In the genomic region with DNA sequence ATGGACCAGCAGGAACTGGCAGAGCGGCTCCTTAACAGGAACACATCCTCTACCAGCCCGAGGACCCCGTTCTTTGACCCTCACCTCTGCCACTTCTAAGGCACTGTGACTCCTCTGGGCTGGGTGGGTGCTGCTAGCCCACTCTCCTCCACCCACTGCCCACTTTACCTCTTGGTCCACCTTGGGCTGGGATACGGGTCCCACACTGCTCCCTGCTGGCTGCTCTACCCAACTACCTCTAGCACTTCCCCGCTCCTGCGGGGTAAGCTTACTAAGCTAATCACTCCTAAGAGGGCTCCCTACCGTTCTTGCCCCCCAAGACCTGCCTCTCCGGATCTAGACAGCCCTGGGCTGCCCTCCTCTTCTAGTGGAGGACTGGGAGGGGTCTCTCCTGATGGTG, we compare ENCODE assay signal across 11 mouse cellular contexts. TPM values are rescaled to one million over a fixed set of nuclear protein-coding genes. Genes with fewer than 3 reads are reported as not detected.
DNase-seq lines count a peak whose midpoint lies in the region; ATAC-seq lines count a peak whose summit lies in the region.
"Had no signal": no experiment of that assay in that cellular context is flagged by ENCODE, and none has a peak within 500 bp of the region (broad histone marks: within the 10 kb centered on the region; RNA-seq: fewer than 3 reads in every experiment).

No protein-coding gene starts in this region.

- H3K4me3 ChIP-seq in lung, embryonic 15.5 days, result no peak overlapping the region
- H3K4me3 ChIP-seq: hindbrain, embryonic 10.5 days; limb, embryonic 13.5 days had no signal

- peak; percentile 92 for DNase-seq in heart, adult 11 months
- no peak for DNase-seq in heart, postnatal 14 days
- no peak for DNase-seq in lung, adult 18-20 months
- peak; percentile 53 to 61 for DNase-seq in cerebellum, postnatal 10 days
- no peak for DNase-seq in kidney, postnatal 14 days

- 70% methylated on average over 8 of the region's 8 CpGs for WGBS in lung, embryonic 15.5 days

- peaks cover 67% of the 10 kb centered on the region for H3K36me3 ChIP-seq in lung, embryonic 15.5 days

- H3K4me2 ChIP-seq in lung, embryonic 15.5 days, result no peak overlapping the region
- H3K4me2 ChIP-seq: limb, embryonic 13.5 days had no signal

- no peaks in the 10 kb centered on the region for H3K27me3 ChIP-seq in lung, embryonic 15.5 days
- H3K27me3 ChIP-seq: limb, embryonic 13.5 days had no signal

- peaks cover 21% of the 10 kb centered on the region for H3K4me1 ChIP-seq in lung, embryonic 15.5 days

- 0 out of 2 replicates have a peak, but pooled peaks have one; percentile 4 for ATAC-seq in lung, embryonic 15.5 days (ENCODE audit: borderline replicate concordance, extremely low read depth, low FRiP score, low TSS enrichment)
- ATAC-seq in megakaryocyte-erythroid progenitor cell, adult 5-6 weeks (replicated peaks; ENCODE audit: low FRiP score, low TSS enrichment, poor library complexity, severe bottlenecking), result peak; percentile 31; the same call in 1 of the 2 replicates
- ATAC-seq in erythroblast, adult 5-6 weeks (replicated peaks; ENCODE audit: low FRiP score, poor library complexity, severe bottlenecking), result no peak

- intact Hi-C loops in heart, postnatal 14 days (cut with DNase I), result no loop called here

- H3K9ac ChIP-seq in lung, embryonic 15.5 days, result no peak overlapping the region
- H3K9ac ChIP-seq: limb, embryonic 13.5 days had no signal

- no peaks in the 10 kb centered on the region for H3K9me3 ChIP-seq in lung, embryonic 15.5 days
- H3K9me3 ChIP-seq: hindbrain, embryonic 10.5 days; limb, embryonic 13.5 days had no signal

- H3K27ac ChIP-seq in lung, embryonic 15.5 days, result no peak overlapping the region
- H3K27ac ChIP-seq: hindbrain, embryonic 10.5 days; limb, embryonic 13.5 days had no signal

RNA-seq across cellular contexts. Expression of gene Tmem253, which starts 9.2 kb away (rescaled TPM):
- total RNA-seq in heart, postnatal 14 days (2021), result 1 to 10 TPM; 1.5 to 1.9 TPM
- 0.26 and 0.57 TPM in 2 replicates for polyA plus RNA-seq in lung, embryonic 15.5 days (2015; fragmentation: Nextera tagmentation; extraction: Ambion mirVana)
- not detected in 2 replicates for total RNA-seq in megakaryocyte-erythroid progenitor cell, adult 5-6 weeks (2014; fragmentation: Nextera tagmentation)
- total RNA-seq in megakaryocyte-erythroid progenitor cell, adult 5-6 weeks (2017), result not detected in 2 replicates
- total RNA-seq in erythroblast, adult 5-6 weeks (2015; ENCODE audit: low replicate concordance), result not detected in 2 replicates
- not detected in 2 replicates for total RNA-seq in erythroblast, adult 5-6 weeks (2017; ENCODE audit: low replicate concordance)
- total RNA-seq: neutrophil, adult 5-6 weeks had no signal

RNA-seq across cellular contexts. Expression of gene Zfp219, which starts 14.3 kb away (rescaled TPM):
- 10 to 100 TPM; 32.0 to 33.6 TPM for total RNA-seq in heart, postnatal 14 days (2021)
- 25.7 and 26.3 TPM in 2 replicates for polyA plus RNA-seq in lung, embryonic 15.5 days (2015; fragmentation: Nextera tagmentation; extraction: Ambion mirVana)
- total RNA-seq in megakaryocyte-erythroid progenitor cell, adult 5-6 weeks (2014; fragmentation: Nextera tagmentation), result 8.6 and 15.1 TPM in 2 replicates
- 4.8 and 30.1 TPM in 2 replicates for total RNA-seq in megakaryocyte-erythroid progenitor cell, adult 5-6 weeks (2017)
- 0.58 and 1.9 TPM in 2 replicates for total RNA-seq in erythroblast, adult 5-6 weeks (2015; ENCODE audit: low replicate concordance)
- total RNA-seq in erythroblast, adult 5-6 weeks (2017; ENCODE audit: low replicate concordance), result 3.1 and 3.8 TPM in 2 replicates

RNA-seq across cellular contexts. Expression of gene Arhgef40, which starts 21.7 kb away (rescaled TPM):
- 10 to 100 TPM; 39.7 to 47.1 TPM for total RNA-seq in heart, postnatal 14 days (2021)
- polyA plus RNA-seq in lung, embryonic 15.5 days (2015; fragmentation: Nextera tagmentation; extraction: Ambion mirVana), result 105 TPM in 2 replicates
- total RNA-seq in megakaryocyte-erythroid progenitor cell, adult 5-6 weeks (2014; fragmentation: Nextera tagmentation), result 25.4 and 35.5 TPM in 2 replicates
- 5.1 and 39.4 TPM in 2 replicates for total RNA-seq in megakaryocyte-erythroid progenitor cell, adult 5-6 weeks (2017)
- 4.8 TPM in 1 of 2 replicates, not detected in the other for total RNA-seq in erythroblast, adult 5-6 weeks (2015; ENCODE audit: low replicate concordance)
- total RNA-seq in erythroblast, adult 5-6 weeks (2017; ENCODE audit: low replicate concordance), result 2.3 and 14.1 TPM in 2 replicates

RNA-seq across cellular contexts. Expression of gene Olfr221, which starts 36.0 kb away (rescaled TPM):
- total RNA-seq in heart, postnatal 14 days (2021), result not detected
- polyA plus RNA-seq in lung, embryonic 15.5 days (2015; fragmentation: Nextera tagmentation; extraction: Ambion mirVana), result not detected in 2 replicates
- total RNA-seq in megakaryocyte-erythroid progenitor cell, adult 5-6 weeks (2014; fragmentation: Nextera tagmentation), result not detected in 2 replicates
- total RNA-seq in megakaryocyte-erythroid progenitor cell, adult 5-6 weeks (2017), result not detected in 2 replicates
- total RNA-seq in erythroblast, adult 5-6 weeks (2015; ENCODE audit: low replicate concordance), result not detected in 2 replicates
- 0.56 TPM in 1 of 2 replicates, not detected in the other for total RNA-seq in erythroblast, adult 5-6 weeks (2017; ENCODE audit: low replicate concordance)
- total RNA-seq: neutrophil, adult 5-6 weeks had no signal
- polyA plus RNA-seq: hindbrain, embryonic 10.5 days; limb, embryonic 13.5 days had no signal

Comparison
In these comparisons a context has a peak if more than half of its experiments do, and no peak if none do; other contexts are left out.
1. DNase-seq: peak in heart, adult 11 months (single experiment) and cerebellum, postnatal 10 days (2 of 2); none in heart, postnatal 14 days (0 of 2), lung, adult 18-20 months (0 of 2) and kidney, postnatal 14 days (single experiment).